Mouse (Mus musculus): ENCODE results near the gene Gpc6.

Gene Gpc6

DNA sequence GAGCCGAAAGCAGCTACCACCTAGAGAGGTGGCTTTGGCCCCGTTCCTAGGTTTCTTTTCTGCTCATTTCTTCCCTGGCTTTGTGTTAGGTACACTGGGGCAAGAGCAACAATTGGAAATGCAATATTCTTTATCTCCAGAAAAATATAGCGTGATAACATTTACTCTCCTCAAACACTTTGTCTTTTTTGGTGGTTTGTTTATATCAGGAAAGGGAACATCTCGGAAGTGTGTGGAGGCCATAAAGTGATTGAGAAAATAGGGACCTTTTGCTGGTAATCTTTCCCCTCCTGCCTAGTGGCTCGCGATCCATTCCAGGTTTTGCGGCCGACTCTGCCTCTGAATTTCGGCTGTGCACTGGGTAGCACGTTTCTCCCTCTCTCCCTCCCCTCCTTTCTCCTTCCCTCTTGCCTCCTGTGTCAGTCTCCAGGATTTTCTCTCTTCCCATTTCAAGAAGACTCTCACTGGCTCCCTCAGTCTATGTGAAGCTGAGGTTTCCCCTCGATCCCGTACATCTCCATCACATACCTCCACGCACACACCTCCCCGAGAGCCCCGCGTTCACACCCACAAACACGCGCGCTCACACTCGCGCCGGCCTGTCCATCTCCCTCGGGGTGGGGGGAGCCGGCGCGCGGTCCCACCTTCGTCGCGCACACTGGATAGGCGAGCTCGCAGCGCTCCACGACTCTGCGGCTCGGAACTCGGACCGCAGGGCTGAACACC lies at the start of gene Gpc6:
Gpc6 (plus strand) TSS at position 440 of the 726 bp plus-strand sequence.
- in situ Hi-C loops (cut with MboI, MseI), result loop anchor here in 1 of 2 experiments (10.0 kb wide), 1 partner anchor 1630 kb away; no protein-coding TSS in a partner anchor

GRCm38 (mm10) chr14:116882480-116883044 lies 42.6 kb upstream of the Gpc6 start:
- in situ Hi-C loops (cut with MboI, MseI), result no loop called here

GRCm38 (mm10) chr14:116894316-116894715 lies 30.8 kb upstream of the Gpc6 start:
- in situ Hi-C loops (cut with MboI, MseI), result no loop called here

GRCm38 (mm10) chr14:116897971-116898370 lies 27.1 kb upstream of the Gpc6 start:
- in situ Hi-C loops (cut with MboI, MseI), result no loop called here

GRCm38 (mm10) chr14:116911768-116912167 lies 13.3 kb upstream of the Gpc6 start:
- in situ Hi-C loops (cut with MboI, MseI), result no loop called here

- in situ Hi-C loops (cut with MboI, MseI), result no loop called here
These were observed 8.2 kb upstream of the Gpc6 start for GRCm38 (mm10) chr14:116916874-116917273.

- in situ Hi-C loops (cut with MboI, MseI), result loop anchor here in 1 of 2 experiments (10.0 kb wide), 1 partner anchor 1629 kb away; no protein-coding TSS in a partner anchor
These were observed 849 bp upstream of the Gpc6 start for GRCm38 (mm10) chr14:116924266-116924665.

GRCm38 (mm10) chr14:116925691-116926403 lies 732 bp downstream of the Gpc6 start:
- in situ Hi-C loops (cut with MboI, MseI), result loop anchor here in 1 of 2 experiments (10.0 kb wide), 1 partner anchor 1631 kb away; no protein-coding TSS in a partner anchor

DNA sequence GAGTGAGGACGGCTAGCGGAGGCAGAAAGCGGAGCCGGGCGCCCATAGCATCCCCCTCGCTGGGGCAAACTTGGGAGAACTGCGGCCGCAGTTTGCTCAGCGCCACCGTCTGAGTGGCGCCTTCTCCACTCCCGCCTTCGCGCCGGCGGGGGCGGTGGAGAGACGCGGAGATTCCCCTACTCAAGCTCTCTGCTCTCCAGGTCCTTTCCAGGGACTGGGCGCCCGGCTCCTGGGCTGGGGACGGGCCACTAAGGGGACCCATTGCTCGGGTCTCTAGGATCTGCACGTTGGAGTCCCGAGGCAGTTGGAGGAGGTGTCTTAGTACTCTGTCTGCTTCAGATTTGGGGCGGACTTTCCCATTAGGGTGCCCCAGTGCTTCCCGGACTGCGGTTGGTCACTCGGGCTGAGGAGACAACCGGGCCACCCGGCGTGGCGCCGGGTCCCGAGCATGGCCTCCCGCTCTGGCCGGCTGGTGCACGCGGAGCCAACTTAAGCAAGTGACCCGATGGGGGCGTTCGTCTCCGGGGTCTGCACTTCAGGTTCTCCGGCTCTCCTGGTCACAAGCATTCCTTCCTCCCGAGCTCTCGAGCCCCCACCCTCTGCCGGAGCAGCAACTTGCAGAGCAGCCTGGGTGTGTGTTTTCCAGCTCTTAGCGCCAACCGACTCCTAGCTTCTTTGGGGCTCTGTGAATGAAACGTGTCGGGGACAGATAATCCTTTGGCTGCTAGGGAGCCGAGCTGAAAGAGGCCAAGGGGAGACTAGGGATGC lies 1.5 kb downstream of the Gpc6 start:
- in situ Hi-C loops (cut with MboI, MseI), result loop anchor here in 1 of 2 experiments (10.0 kb wide), 1 partner anchor 1632 kb away; no protein-coding TSS in a partner anchor

GRCm38 (mm10) chr14:116927341-116928315 lies 2.5 kb downstream of the Gpc6 start:
- in situ Hi-C loops (cut with MboI, MseI), result loop anchor here in 1 of 2 experiments (10.0 kb wide), 1 partner anchor 1633 kb away; no protein-coding TSS in a partner anchor

DNA sequence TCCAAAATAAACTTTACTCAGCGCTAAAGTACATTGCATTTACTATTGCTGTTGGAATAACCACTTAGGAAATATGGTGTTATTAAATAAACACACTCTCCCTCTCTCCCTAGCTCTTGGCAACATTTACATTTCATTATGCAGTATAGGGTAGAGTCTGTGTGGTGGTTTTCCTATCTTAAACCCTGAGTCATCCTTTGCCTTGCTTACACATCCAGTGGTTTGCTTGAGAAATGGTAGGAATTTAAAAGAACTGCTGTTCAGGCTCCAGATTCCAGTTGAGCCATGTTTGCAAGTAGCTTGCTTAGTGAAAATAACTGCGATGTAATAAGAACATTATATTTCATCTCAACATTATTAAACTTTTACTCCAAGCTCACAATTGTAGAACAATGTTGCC lies 3.3 kb downstream of the Gpc6 start:
- in situ Hi-C loops (cut with MboI, MseI), result loop anchor here in 1 of 2 experiments (10.0 kb wide), 1 partner anchor 1634 kb away; no protein-coding TSS in a partner anchor

DNA sequence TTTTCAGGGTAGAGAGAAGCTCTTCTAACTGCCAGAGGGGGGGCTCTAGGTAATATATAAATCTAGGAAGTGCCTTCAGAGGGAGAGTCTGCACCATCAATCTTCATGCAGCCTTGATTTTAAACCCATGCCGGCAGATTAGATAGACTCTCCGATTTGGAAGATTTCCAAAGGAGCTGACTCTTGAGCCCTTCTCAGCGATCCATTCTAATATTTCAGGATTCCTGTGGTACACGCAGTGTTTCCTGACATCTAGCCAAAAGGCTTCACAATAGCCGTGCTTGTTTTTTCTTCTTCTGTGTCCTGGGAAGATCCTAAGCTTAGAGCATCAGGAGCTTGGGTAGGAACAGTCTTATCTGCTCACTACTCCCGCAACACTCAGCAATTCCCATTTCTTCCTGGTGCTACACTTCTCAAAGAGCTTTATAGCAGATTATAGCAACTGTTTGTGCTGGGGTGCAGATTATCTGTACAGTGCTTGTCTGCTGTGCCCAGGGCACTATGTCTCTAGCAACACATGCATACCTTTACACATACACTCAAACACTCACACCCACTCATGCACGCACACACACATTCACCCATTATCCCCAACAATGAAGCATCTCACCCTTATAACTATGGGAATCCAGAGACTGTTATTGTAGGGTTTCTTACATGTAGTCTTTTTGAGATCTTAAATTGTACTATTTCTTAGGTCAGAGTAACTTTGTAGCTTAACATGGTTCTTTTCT lies 3.8 kb downstream of the Gpc6 start:
- in situ Hi-C loops (cut with MboI, MseI), result loop anchor here in 1 of 2 experiments (10.0 kb wide), 1 partner anchor 1634 kb away; no protein-coding TSS in a partner anchor

DNA sequence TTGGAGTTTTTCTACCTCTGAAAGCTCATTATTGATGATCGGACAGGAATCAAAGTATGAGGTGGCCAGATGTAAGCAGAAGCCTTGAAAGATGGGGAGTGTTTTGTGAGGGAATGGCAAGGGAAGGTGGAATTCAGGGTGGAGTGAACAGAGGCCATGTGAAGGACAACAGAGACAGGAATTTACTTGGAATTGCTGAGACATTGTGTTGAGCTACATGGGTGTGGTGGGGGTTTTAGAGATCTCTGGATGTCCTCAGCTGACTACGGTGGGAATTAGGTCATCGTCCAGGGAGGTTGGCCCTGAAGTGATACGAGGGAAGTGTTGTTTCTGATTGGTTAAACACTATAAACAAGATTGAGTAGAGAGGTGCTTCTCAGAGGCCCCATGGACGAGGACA lies 8.7 kb downstream of the Gpc6 start:
- in situ Hi-C loops (cut with MboI, MseI), result no loop called here

DNA sequence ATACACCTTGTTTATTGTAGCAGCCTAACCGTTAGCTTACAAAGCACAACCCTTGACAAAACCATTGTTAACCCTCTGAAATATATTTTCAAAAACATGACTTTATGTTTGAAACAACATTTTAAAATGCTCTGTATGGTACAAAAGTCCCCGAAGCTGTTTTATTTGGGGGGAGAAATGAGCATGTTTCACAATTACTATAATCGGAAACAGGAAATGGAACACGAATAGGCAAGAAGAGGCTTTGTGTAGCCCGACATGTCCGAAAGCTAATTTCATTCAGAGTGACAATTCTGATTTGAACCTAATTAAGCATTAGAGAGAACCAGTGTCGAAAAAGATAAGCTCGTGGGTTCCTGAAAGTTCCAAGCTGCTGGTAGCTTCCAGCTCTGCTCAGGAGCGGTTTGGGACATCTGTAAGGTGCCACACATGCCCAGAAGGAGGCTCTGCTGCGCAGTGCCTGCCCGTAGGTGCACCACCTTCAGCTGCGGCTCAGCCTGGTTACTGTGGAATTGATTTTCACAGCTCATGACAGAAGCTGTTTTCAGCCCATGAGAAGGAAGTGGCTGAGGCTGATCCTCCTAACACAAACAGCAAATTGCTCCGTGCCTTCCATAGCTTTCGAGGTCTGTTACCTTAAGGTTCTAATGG lies 12.9 kb downstream of the Gpc6 start:
- in situ Hi-C loops (cut with MboI, MseI), result no loop called here

- in situ Hi-C loops (cut with MboI, MseI), result no loop called here
These were observed 13.6 kb downstream of the Gpc6 start for GRCm38 (mm10) chr14:116938735-116939134.

DNA sequence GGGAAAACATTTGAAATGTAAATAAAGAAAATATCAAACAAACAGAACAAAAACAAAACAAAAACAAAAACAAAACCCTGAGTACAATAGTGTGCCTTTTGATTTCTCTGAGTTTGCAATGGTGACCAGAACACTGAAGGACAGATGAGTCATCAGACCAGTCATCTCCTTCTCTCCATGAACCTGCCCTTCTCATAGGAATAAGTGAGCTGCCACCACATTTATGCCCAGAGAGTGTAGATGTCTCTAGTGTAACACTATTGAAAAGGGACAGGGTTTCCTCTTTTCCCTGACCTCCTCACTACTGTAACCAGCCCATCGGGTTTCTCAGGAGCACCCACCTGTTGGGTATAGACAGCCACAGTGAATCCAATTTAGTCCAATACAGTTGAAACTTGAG lies 14.4 kb downstream of the Gpc6 start:
- in situ Hi-C loops (cut with MboI, MseI), result no loop called here

GRCm38 (mm10) chr14:116941772-116942171 lies 16.7 kb downstream of the Gpc6 start:
- in situ Hi-C loops (cut with MboI, MseI), result no loop called here

DNA sequence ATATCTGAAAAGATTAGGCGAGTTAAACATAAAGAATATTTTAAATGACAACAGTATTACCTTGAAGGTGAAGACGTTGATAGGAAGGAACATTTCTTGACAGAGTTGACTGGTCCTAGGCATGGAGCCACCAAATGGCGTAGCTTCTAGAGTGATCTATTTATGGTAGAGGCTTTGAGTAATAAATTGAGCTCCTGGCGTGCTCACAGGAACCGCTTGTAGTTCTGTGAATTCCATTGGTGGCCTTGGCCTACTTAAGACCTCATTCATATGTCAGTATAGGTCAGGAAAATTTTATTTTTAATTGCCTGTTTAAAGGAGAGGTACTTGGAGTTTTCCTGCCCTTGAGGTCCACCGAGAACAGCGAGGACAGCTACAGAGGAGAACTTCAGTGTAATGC lies 18.6 kb downstream of the Gpc6 start:
- in situ Hi-C loops (cut with MboI, MseI), result no loop called here

DNA sequence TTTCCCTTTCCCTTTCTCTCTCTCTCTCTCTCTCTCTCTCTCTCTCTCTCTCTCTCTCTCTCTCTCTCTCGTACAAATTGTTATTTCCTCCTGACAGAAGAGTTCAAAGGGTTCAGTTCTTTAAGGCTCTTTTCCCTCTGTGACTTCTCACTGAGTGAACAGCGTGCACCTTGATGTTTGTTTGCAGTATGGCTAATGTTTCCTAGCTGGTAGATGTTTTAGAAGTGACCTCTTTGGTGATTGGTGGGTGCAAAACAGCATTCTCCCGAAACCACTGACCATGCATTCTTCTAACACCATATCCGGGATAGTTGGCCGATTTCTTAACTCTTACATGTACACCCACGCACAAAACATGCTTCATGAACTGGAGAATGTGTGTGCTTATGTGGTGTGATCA lies 20.9 kb downstream of the Gpc6 start:
- in situ Hi-C loops (cut with MboI, MseI), result no loop called here
